Mouse (Mus musculus): ENCODE results near the gene Unc93b1. TPM values are rescaled to one million over a fixed set of nuclear protein-coding genes. Genes with fewer than 3 reads are reported as not detected.

Gene Unc93b1
- polyA plus RNA-seq, 1 experiment: 180 TPM

DNA sequence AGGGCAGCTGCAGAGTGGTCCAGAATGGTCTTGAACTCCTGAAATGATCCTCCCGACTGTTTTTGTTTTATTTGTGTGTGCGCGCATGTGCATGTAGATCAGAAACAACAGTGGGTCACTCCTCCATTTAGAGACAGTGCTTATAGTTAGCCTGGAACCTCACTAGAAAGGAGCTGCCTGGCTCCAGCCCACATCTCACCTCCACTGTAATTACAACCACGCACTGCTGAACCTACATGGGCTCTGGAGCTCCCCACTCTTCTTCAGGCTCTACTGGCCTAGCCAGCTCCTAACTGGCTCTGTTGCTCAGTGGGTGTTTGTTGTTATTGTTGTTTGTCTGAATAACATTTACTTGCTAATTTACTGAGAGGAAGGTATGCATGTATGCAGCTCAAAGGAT is 35.4 kb upstream of the Unc93b1 start:
- TF ChIP-seq CTCF (IDR thresholded peaks at IDR 0.05; ENCODE audit: insufficient read depth, low read length): no peak
- no peak for TF ChIP-seq POLR2A (IDR thresholded peaks at IDR 0.05; ENCODE audit: borderline replicate concordance, extremely low read depth, low read depth, low read length)
- Histone ChIP-seq H3K4me3 (replicated peaks; ENCODE audit: extremely low read depth, low read depth, low read length) (no peak overlapping the region), H3K4me1 (ENCODE audit: control insufficient read depth, insufficient read depth, low read length) (0 out of 2 replicates have a peak, but pooled peaks cover 4% of the 10 kb centered on the region)
- DNase-seq: no peak
- 91% methylated on average over 4 of the region's 4 CpGs for WGBS

DNA sequence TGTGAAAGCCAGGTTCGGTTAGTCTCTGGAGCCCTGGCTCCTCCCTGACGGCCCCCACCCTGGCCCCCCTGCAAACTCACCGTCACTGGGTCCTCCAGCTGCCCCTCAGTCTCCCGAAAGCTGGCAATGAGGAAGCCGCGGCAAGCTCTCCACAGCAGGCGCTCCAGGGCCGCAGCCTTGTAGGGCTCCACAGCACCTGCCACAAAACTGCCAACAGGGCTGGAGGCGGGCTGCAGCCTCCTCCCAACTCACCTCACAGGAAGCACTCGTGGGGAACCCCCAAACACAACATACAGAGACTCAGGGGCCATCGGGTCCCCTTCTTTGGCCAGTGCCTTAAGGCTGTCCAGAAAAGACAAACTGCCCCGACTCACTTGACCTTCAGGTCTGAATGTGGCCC is 32.0 kb upstream of the Unc93b1 start:
- Histone ChIP-seq H3K4me1 (ENCODE audit: control insufficient read depth, insufficient read depth, low read length) (peaks cover 12% of the 10 kb centered on the region), H3K4me3 (replicated peaks; ENCODE audit: extremely low read depth, low read depth, low read length) (no peak overlapping the region)
- DNase-seq: no peak
- WGBS: 81% methylated on average over 12 of the region's 12 CpGs
- TF ChIP-seq POLR2A (IDR thresholded peaks at IDR 0.05; ENCODE audit: borderline replicate concordance, extremely low read depth, low read depth, low read length) (no peak), CTCF (IDR thresholded peaks at IDR 0.05; ENCODE audit: insufficient read depth, low read length) (no peak)

- TF ChIP-seq POLR2A (IDR thresholded peaks at IDR 0.05; ENCODE audit: borderline replicate concordance, extremely low read depth, low read depth, low read length) (no peak), CTCF (IDR thresholded peaks at IDR 0.05; ENCODE audit: insufficient read depth, low read length) (no peak)
- DNase-seq: no peak
- 82% methylated on average over 25 of the region's 25 CpGs for WGBS
- H3K4me1 ChIP-seq (ENCODE audit: control insufficient read depth, insufficient read depth, low read length): peaks cover 12% of the 10 kb centered on the region
- no peak overlapping the region for H3K4me3 ChIP-seq (replicated peaks; ENCODE audit: extremely low read depth, low read depth, low read length)
Observed at GRCm38 (mm10) chr19:3903648-3904362, 31.2 kb upstream of the Unc93b1 start.

GRCm38 (mm10) chr19:3904363-3904675 is 30.7 kb upstream of the Unc93b1 start:
- no peak overlapping the region for H3K4me3 ChIP-seq (replicated peaks; ENCODE audit: extremely low read depth, low read depth, low read length)
- TF ChIP-seq POLR2A (IDR thresholded peaks at IDR 0.05; ENCODE audit: borderline replicate concordance, extremely low read depth, low read depth, low read length) (no peak), CTCF (IDR thresholded peaks at IDR 0.05; ENCODE audit: insufficient read depth, low read length) (no peak)
- no peak for DNase-seq
- WGBS: 51% methylated on average over 10 of the region's 10 CpGs
- peaks cover 12% of the 10 kb centered on the region for H3K4me1 ChIP-seq (ENCODE audit: control insufficient read depth, insufficient read depth, low read length)

DNA sequence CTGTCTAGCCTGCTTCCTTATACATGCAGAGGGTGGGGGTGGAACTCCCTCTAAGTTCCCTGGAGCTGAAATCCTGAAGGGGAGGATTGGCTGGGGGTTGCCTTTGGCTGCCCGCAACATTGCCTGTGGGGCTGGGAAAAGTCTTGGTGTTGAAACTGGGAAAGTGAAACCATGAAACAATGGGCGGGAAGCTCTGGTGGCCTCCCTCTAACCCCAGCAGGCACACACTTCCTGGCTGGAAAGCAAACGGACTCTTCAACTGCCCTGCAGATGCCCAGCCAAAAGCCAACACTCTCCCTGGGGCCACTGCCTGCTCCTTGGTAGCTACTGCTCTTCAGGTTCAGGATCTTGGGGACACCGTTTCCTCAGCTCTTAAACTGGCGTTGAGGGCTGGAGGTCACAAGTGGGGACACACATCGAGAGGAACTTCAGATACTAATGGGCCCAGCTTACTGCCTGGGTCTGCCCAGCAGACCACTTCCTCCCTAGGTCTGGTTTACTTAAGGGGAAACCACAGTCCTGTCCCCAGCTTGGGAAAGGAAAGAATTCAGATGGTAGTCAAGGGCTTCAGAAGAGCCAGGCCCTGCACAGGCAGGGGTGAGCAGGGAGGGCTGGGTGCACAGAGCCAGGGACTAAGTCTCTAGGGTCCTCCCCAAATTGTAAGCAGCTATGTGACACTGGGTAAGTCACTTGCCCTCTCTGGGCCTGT is 29.6 kb upstream of the Unc93b1 start:
- H3K4me3 ChIP-seq (replicated peaks; ENCODE audit: extremely low read depth, low read depth, low read length): peak overlapping the region; percentile 57
- no peak for TF ChIP-seq POLR2A (IDR thresholded peaks at IDR 0.05; ENCODE audit: borderline replicate concordance, extremely low read depth, low read depth, low read length)
- TF ChIP-seq CTCF (IDR thresholded peaks at IDR 0.05; ENCODE audit: insufficient read depth, low read length): no peak
- DNase-seq: peak; percentile 59
- WGBS: 10% methylated on average over 6 of the region's 6 CpGs
- H3K4me1 ChIP-seq (ENCODE audit: control insufficient read depth, insufficient read depth, low read length): peaks cover 12% of the 10 kb centered on the region

GRCm38 (mm10) chr19:3906326-3906725 is 28.7 kb upstream of the Unc93b1 start:
- peaks cover 12% of the 10 kb centered on the region for H3K4me1 ChIP-seq (ENCODE audit: control insufficient read depth, insufficient read depth, low read length)
- TF ChIP-seq CTCF (IDR thresholded peaks at IDR 0.05; ENCODE audit: insufficient read depth, low read length) (no peak), POLR2A (IDR thresholded peaks at IDR 0.05; ENCODE audit: borderline replicate concordance, extremely low read depth, low read depth, low read length) (no peak)
- H3K4me3 ChIP-seq (replicated peaks; ENCODE audit: extremely low read depth, low read depth, low read length): peak overlapping the region; percentile 65
- no peak for DNase-seq
- WGBS: 5% methylated on average over 10 of the region's 10 CpGs

DNA sequence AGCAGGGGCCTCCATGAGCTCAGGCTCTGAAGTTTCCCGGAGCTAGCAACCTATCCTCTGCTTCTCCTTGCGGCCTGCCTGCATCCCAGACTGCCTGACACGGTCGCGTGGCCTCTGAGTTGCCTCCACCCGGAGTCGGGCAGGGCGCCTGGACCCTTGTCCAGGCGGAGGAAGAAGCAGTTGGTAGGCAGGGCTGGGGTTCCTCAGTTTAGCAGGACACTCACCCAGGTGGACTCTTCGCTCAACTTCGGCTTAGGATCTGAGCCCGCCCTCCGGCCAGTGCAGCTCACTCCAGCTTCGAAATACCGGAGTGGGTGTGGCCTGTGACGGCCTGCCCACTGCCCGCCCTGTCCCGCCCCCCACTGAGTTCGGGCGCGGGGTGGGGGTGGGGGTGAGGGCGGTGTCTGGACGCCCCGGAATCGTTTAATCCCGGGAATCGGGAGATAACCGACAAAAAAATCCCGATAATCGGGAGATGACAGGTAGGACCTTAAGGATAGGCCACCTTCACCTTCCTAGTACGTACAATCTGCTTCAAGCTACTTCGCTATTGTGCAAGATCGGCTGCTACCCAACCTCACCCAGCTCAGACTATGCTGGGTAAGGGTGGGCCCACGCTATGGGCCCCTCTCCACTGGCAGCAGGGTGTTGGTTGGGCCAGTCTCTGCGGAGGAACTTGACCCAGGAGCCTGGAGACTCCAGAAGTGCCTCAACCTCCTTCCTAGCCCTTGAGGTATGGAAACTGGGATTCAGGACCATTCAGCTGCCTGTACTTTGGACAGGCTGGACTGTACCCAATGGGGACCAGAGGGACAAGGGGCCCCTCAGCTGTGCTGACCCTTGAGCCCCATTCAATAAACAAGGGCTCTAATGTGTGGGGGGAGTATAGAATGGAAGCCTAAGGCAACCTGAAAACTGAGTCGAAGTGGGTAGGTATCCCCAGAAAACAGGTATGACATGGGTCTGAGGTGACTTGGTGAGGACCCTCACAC is 27.9 kb upstream of the Unc93b1 start, which contains the start of gene Tcirg1:
Gene Tcirg1, minus strand, starts transcription at position 339 of the 992 bp plus-strand sequence.
- peak within 1 kb of the TSS; percentile 65 for H3K4me3 ChIP-seq (replicated peaks; ENCODE audit: extremely low read depth, low read depth, low read length)
- DNase-seq: peak; percentile 87
- peaks cover 13% of the 10 kb centered on the region for H3K4me1 ChIP-seq (ENCODE audit: control insufficient read depth, insufficient read depth, low read length)
- 3% methylated on average over 36 of the region's 36 CpGs for WGBS
- TF ChIP-seq CTCF (IDR thresholded peaks at IDR 0.05; ENCODE audit: insufficient read depth, low read length): no peak
- TF ChIP-seq POLR2A (IDR thresholded peaks at IDR 0.05; ENCODE audit: borderline replicate concordance, extremely low read depth, low read depth, low read length): peak; percentile 87; the same call in 1 of the 2 replicates

GRCm38 (mm10) chr19:3907876-3908660 is 26.9 kb upstream of the Unc93b1 start:
- Histone ChIP-seq H3K4me3 (replicated peaks; ENCODE audit: extremely low read depth, low read depth, low read length) (no peak overlapping the region), H3K4me1 (ENCODE audit: control insufficient read depth, insufficient read depth, low read length) (peaks cover 15% of the 10 kb centered on the region)
- TF ChIP-seq CTCF (IDR thresholded peaks at IDR 0.05; ENCODE audit: insufficient read depth, low read length) (no peak), POLR2A (IDR thresholded peaks at IDR 0.05; ENCODE audit: borderline replicate concordance, extremely low read depth, low read depth, low read length) (0 out of 2 replicates have a peak, but pooled peaks have one; percentile 10)
- 61% methylated on average over 8 of the region's 8 CpGs for WGBS
- no peak for DNase-seq
